Mouse (Mus musculus) right cerebral cortex, postnatal 14 days (tissue): ENCODE data around the gene Cpsf3.
A peak's percentile ranks its signal among the peaks of the same experiment; 100 is the strongest.

Experiments
- DNase-seq: peaks from one replicate; pipeline ENCODE4 v3.0.0; 2022

The Cpsf3 gene

DNA sequence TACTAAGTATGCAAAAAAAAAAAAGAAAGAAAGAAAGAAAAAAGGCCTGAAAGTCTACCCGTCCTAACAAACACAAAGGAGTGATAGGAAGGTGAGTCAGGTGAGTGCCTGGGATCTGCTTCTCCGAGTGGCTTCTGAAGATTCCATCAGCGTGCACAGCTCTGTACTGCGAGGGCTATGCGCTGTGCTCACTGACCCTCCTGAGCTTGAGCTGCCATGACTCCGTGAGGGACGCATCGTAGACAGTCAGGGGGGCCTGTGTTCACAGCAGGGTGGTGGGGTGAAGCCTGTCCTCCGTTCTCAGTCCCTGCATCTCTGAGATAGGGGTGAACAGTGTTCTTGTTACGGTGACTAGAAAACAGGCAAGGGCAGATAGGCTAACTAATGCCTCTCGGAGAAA, 13.7 kb downstream of the Cpsf3 start:
- no peak for DNase-seq

DNA sequence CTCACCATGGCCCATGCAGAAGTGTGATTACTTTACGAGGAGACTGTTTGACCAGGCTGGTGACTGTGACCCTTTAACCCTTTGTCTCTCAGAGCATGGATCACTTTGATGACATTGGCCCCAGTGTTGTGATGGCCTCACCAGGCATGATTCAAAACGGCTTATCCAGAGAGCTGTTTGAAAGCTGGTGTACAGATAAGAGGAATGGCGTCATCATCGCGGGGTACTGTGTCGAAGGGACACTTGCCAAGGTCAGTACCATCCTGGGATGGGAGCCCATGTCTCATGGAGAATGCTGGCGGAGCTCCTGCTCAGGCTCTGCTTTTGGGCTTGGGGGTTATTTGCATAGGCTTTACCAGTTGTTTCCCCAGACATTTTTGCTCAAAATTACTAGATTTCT, 16.1 kb downstream of the Cpsf3 start:
- no peak for DNase-seq

DNA sequence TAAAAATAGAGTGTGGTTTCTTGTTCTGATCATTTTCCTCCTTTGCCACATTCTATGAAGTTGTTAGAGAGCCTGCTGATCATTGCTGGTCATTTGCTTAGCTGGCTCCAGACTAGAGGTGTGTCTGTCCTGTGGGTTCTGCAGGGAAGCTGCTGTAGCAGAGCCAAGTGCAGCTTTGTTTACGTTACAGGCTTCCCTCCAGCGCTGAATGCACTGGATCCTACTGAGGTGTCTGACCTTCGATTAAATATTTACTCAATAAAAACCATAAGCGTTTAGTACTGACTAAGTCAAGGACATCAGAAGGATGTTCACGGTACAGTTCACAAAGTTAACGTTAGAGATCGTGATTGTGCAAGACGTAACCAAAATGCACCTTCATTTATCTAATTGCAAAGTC, 16.7 kb downstream of the Cpsf3 start:
- no peak for DNase-seq

DNA sequence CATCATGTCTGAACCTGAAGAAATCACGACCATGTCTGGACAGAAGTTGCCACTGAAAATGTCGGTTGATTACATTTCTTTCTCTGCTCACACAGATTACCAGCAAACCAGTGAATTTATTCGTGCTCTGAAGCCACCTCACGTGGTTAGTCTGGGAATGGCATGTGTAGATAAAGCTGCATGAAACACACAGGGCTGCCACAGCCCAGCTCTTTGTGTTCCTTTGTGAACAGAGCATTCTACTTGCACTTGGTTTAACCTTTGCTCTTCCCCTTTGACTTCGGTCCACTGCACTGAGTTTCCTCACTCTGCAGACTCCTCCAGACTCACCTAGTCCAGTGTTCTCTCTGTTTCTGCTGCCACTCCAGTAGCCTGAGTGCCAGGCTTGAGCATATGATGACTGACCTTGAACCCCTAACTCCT, 17.2 kb downstream of the Cpsf3 start:
- DNase-seq, result no peak

DNA sequence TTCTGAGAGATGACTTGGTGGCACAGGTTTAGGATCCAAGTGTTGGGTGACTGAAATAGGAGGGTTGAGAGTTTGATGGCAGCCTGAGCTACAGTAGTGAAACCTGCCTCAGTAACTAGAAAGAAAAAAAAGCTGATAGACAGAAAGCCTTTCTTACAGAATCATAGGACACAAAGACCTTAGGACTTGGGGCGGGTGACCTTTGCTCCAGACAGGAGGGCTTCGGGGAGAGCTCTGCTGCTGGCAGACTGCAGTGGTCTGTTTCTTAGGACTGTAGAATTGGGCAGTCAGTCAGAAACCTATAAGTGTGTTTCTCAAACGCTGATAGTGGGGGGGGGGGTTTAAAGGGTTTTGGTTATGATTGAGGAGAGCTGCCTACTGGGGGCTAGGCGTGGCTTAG, 20.6 kb downstream of the Cpsf3 start:
- no peak for DNase-seq

DNA sequence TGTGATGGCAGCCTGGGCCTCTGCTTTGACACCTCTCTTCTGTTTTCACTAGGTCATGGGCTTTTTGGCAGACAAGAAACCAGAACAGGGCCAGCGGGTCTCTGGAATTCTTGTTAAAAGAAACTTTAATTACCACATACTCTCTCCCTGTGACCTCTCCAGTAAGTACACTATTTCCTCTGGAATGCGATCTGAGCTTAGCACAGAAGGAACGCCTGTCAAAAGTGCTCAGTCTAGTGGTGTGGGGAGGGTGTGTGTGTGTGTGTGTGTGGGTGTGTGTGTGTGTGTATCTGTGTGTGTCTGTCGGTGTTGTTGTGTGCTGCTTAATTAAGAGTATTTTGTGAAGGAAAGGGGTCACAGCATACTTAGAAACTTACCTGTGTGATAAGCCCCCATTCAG, 21.5 kb downstream of the Cpsf3 start:
- no peak for DNase-seq

DNA sequence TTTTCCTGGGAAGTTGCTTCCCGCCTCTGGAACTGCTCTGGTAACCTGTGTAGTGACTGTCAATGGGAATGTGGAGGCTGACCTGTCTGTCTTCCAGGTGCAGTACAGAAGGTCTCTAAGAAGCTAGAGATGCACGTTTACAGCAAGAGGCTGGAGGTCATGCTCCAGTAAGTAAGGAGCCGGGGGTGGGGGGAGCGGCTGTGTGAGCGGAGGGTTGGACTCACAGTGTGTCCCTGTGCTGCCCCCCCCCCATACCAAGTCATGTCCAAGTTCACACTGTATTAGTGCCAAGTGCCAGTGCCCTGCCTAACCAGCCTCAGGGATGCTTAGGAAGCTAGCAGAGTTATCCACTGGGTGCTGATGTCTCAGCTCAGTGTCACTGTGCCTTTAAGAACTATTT, 27.0 kb downstream of the Cpsf3 start:
- no peak for DNase-seq

DNA sequence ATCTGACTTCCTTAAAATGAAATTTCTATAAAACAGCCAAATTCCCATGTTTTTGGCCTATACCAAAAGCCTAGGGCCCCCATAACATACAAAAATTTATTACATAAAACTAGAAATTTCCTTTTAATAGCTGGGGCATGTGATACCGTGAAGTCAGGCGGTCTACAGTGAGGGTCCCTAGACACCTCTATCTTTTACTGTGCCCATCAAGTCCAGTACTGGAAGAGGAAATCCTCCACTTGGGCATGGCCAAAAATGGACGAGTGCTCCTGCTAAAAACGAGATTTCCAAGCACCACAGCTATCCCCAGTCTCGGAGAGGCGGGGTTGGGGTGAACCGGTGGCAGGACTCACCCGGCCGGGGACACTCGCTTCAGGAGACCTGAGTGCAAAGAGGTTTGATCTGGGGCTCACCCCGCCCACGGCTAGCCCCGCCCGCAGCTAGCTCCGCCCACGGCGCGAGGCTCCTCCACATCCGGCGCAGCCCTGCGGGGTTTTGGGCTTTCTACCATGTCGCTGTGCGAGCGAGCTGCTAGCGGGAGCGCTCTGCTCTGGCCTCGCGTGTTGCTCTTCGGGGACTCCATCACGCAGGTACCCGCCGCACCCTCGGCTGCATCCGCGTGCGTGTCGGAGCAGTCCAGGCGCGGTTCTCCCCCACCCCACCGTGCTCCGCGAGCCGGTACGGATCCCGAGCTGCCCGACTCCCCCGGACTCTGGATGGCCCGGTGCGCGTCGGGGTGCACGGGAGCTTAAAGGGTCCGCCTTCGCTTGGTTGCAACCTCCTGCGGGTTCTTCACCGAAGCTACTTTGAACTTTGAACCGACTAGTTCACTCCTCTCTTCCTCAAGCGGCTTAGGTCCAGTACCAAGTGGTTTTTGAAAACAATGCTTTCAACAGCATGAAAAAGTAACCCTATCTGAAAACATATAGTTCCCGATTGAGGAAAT, 31.0 kb downstream of the Cpsf3 start, which contains the start of gene Iah1:
TSS of gene Iah1 (plus strand) at position 467 of the 946 bp plus-strand sequence.
- peak; percentile 75 for DNase-seq

DNA sequence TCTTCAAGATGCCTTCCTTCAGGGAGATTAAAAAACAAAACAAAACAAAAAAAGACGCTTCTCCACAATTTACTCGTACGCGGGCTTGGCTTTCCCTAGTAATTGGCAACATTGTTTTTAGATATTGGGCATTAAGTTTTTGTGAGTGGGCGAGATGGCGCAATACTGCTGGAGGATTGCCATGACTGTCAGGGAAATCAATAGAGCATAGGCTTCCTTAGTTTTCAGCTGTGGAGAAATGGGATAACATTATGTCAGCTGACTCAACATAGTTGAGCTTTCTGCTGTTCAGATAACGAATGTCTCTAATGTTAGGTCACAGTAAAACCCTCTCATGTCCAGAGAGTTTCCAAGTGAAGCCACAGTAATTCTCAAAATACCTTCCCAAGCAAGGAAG, 31.7 kb downstream of the Cpsf3 start:
- DNase-seq, result no peak

DNA sequence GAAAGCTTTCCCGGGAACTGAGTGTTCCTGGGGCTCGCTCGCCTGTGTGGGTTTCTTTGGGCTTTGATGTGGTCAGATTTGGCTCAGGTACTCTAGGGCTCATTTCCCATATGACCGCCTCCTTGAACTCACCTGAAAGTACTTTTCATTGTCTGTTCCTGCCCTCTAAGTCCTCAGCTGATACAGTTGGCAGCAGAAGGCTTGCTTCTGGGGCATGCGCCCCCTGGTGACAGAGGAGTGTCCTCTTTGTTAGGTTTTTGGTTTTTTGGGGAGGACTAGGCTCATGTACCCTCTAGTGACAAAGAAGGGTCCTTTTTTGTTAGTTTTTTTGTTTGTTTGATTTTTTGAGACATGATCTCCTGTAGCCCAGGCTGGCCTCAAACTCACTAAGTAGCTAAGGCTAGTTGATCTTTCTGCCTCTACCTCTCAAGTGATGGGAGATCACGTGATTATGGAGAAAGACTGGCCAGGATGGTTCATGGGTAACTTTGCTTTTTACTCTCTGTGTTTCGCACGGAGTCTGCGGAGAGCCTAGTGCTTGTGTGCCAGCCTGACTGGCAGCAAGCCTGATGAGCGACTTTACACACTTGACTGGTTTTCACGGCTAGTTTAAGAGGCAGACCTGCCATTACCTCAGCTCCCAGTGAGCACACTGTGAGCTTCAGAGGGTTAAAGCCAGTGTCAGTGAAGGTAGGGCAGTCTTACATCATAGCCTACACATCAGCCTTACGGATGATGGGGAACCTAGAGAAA, 33.1 kb downstream of the Cpsf3 start:
- peak; percentile 69 for DNase-seq

DNA sequence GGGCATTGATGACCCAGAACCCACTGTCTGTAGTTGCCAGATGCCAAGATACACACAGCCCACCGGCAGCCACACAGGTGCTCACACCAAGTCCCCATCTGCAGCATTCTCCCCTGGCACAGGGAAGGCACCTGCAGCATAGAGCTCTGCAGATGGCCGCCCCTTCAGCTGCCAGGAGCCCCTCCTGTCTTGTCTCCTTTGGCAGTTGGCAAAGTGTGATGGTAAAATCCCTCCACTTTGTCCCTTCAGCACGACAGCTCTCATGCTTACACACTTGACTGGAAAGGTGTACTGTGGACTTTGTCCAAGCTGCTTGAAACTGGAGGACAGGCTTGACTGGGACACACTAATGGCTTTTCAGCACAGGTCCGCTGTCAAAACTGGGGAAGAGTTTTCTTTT, 35.1 kb downstream of the Cpsf3 start:
- no peak for DNase-seq

DNA sequence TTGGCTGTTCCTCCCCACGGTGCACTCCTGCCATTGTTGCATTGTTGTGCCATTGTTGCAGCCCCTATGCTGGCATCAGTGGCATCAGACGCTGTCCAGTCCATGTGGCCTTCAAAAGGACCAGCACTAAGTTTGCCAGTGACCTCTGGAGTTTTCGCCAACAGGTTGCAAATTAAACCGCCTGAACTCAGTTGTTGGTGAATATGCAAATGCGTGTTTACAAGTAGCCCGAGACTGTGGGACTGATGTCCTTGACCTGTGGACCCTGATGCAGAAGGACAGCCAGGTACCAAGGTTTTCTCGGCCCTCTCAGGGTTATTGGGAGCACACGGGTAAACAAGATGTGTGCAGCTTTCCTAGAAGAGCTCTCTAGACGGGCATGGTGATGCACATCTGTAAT, 36.0 kb downstream of the Cpsf3 start:
- DNase-seq, result no peak

DNA sequence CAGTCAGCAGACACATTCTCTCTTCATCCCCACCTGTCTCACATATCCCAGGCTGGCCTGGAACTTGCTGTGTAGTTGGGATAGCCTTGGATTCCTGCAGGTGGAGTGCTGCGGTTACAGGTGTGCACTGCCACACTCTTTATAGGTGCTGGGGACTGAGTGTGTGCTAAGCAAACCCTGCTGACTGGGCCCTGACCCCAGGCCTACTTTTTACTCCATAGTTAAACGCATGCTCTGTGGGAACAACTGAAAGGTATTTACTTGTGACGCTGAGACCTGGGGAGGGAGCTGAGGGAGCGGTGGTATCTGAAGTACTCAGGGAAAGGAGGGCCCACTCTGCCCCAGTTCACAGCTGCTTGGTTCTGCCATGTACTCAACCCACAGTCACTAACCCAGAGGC, 37.1 kb downstream of the Cpsf3 start:
- no peak for DNase-seq

DNA sequence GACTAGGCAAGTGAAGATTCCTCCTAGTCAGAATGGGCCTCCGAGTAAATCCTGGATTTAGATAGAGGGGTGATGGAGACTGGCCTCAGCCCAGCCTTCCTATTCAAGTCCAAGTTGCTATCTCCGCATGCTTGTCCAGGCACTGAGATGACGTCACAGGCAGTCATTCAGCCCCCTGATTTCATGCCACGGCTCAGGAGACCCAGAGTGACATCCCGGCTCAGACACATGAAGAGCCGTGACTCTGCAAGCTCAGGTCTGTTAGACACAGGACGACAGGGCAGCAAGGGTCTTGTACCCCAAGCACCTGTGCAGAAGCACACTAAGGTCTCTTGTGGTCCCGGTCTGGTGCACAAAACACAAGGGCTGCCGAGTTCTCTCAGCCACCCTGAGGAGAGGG, 37.7 kb downstream of the Cpsf3 start:
- no peak for DNase-seq

DNA sequence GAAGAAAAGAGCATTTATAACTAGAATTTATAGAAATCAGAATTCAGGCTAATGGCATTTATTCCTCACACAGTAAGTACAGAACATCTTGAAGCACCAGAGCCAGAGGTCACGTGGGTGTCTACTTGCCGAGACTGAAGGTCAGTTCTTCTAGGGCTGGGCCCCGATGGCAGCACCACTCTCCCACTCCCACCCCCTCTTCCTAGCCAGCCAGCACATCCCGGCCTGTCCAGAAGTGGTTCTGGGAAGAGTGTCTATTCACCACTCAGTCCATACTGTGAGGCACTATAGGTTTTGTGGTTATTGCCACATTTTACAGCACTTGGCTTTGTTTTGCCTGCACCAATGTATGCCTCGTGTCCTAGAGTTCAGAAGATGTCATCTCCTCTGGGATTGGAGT, 38.9 kb downstream of the Cpsf3 start:
- no peak for DNase-seq

DNA sequence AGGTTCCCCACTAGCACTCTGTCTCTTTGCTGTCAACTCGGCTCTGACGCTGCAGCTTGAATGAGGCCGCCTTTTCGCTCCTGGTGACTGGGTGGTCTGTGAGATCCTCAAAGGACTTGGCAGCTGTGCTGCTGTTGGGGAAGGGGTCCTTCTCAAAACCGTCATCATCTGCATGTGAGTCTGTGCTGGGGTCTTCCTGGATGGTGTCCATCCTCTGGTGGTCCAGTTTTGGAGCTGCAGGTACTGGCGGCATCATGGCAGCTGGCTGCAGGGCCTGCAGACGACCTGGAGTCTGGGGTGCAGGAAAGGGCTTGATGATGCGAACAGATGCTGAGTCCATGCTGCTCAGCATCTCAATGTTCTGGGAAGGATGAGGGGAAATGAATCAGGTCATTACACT, 40.1 kb downstream of the Cpsf3 start:
- DNase-seq, result no peak

DNA sequence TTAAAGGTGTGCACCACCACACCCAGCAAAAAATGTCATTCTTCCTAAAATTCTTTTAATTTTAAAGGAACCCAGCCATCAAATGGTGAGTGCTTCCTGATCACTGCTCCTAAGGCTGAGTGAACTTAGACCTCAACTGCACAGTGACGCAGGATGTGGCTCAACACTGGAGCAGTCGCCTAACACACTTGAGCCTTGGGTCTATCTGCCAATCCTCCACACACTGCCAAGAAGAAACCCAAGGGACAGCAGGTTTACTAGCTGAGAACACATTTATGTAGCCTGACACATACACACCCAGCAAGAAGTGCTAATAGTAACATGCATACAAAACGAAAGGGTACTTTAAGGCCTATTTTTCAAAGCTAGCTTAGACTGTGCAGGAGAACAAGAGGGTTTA, 41.1 kb downstream of the Cpsf3 start:
- no peak for DNase-seq

DNA sequence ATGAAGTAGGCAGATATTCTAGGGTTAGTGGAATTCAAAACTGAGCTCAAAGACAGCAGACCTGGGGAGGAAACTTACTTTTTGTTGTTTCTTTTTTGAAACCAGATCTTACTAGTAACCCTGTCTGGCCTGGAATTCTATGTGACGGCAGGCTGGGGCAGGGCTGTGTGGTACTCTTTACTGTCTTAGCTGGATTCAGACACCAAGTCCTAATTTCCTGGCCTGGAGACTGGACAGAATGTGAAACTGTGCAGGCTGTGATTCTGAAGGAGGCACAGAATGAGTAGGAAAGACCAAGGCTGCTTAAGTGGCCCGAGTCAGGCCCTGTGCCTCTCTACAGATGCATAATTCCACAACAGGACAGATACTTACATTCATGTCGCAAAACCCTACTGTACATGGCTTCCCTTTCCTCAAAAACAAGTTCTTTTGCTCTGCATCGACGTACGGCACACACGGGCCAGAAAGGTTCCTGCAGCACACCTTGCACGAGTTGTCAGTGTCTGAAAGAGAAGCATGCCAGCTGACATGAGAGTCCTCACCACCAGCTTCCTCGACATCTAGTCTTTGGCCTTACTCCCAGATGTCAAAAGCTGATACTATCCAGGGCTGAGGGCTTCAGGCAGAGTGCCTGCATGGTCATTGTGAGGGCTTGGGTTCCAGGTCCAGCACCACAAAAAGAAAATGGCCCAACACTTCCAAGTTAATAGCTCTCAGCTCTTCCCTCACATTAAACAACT, 44.6 kb downstream of the Cpsf3 start:
- DNase-seq, result no peak

DNA sequence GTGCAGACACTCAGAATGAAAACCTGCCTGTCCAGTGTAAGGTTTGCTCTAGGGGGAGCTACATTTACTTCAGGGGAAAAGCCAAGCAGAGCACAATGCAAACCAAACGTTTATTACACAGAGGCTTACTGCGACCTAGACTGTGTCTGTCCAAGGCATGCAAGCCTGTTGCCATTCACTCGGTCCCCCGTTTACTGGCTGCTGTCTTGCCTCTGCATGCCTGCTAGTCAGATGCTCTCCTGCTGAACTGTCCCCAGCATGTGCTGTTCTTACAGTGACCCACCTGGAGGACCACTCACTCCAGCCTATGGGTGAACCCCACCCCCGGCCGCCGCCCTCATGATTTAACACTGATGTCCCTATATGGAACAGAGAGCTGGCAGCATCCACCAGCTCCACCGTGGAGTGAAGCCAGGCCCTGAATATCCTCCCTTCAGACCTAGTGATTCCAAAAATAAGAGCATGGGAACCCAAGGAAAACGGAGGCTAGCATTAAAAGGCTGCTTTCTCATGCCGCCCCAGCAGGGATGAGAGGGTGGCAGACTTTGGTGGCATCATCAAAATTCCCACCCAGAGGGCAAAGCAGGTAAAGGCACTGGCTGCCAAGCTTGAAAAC, 45.9 kb downstream of the Cpsf3 start:
- DNase-seq, result peak; percentile 49

DNA sequence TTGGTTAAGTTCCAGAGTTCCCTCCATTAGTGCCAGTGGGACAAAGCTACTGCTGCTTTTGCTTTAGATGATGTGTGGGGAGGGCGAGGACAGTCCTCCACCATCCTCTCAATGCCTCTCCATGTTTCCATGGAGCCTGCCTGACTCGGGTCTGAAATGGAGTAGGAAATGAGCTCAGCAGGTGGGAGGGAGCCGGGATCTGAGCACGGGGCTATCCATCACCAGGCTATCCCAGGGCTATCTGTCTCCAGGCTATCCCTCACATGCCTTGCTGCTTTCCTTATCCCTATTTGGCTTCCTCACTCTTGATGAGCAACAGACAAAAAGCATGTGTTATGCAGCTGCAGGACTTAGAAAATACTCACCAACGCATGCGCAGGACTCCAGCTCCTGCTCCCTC, 46.5 kb downstream of the Cpsf3 start:
- DNase-seq, result no peak

DNA sequence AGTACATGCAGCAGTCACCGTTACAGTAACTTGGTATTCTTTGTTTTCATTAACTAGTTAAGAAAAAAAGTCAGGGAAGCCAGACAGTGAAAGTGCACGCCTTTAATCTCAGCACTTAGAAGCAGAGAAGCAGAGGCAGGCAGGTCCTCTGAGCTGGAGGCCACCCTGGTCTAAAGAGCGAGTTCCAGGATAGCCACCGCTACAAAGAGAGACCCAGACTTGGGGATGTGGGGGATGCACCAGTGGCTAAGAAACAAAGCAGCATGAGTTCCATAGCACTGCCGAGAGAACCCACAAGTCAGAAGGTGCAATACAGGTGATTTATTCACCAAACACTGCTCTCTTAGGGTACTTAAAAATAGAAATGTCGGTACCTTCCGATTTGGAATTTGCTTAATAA, 47.8 kb downstream of the Cpsf3 start:
- no peak for DNase-seq

DNA sequence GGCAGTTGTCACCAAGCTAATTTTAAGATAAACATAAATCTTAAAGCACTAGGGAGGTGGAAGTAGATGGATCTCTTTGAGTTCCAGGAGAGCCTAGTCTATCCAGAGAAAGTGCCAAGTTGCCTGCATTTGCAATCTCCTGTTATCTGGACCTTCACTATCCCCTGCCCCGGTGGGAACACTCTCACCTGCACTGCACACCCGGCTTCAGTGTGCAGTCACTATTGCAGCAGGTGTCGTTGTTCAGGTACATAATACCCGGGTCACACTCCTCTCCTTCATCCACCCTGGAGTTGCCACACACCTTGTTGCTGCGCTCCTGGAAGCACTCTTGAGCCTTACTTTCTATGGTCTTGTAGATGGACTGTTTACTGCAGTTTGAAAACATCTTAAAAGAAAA, 48.6 kb downstream of the Cpsf3 start:
- no peak for DNase-seq

DNA sequence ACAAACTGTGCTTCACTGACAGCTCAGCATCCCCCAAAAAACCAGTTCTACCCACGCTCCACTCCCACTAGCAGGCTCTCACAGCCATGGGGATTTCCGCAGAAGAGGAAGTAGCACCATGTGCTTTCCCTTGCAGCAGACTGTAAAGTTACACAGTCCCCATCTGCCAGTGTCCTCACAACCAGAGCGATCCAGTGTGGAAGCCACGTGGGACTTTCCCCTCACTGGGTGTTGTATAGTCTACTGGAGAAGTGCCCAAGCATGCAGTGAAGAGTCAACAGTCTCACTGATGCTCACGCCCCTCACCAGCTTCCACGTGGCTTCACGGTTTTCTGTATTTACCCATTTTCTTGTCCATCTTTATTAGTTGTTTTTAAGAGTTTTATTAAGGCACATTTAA, 50.7 kb downstream of the Cpsf3 start:
- peak; percentile 29 for DNase-seq
